Mouse (Mus musculus) CH12.LX (cell line): ENCODE data around the gene Hip1r. TPM values are rescaled to one million over a fixed set of nuclear protein-coding genes. Genes with fewer than 3 reads are reported as not detected.

Experiments used
- DNase-seq: peaks from one replicate; pipeline ENCODE4 v3.0.0-alpha.2; 2013; ENCODE audit errors: extremely low read depth
- H3K27ac ChIP-seq: 2 replicates; pipeline ENCODE4 v1.5.1; 2012; ENCODE audit warnings: low read depth, mild to moderate bottlenecking, control low read depth, moderate library complexity; ENCODE audit not compliant: insufficient read depth
- H3K27me3 ChIP-seq: replicated peaks from 2 replicates; pipeline ENCODE3; 2012; ENCODE audit warnings: inconsistent platforms
- H3K36me3 ChIP-seq, 2 experiments: replicated peaks in 1 of 2; 2 replicates each; pipeline versions ENCODE3 to v1.6.1; 2012; ENCODE audit warnings: inconsistent platforms in 1 of 2, low read length in 1 of 2, mild to moderate bottlenecking in 1 of 2, mixed read lengths in 1 of 2, moderate library complexity in 1 of 2; ENCODE audit not compliant: control insufficient read depth in 1 of 2, insufficient read depth in 1 of 2
- H3K4me1 ChIP-seq, 2 experiments: 2 replicates each; pipeline ENCODE4 v1.6.1; 2012; ENCODE audit warnings: inconsistent platforms in 1 of 2, moderate library complexity in 1 of 2; ENCODE audit not compliant: insufficient read depth in 2 of 2, control insufficient read depth in 1 of 2
- H3K4me2 ChIP-seq: 2 replicates; pipeline ENCODE4 v1.6.1; 2012; ENCODE audit warnings: low read depth, mild to moderate bottlenecking, control low read depth; ENCODE audit not compliant: poor library complexity, insufficient read depth, severe bottlenecking
- H3K4me3 ChIP-seq, 3 experiments: fragments of 150-350 bp in 1 of 3; sonication (generic) in 1 of 3; replicated peaks in 1 of 3; 2 replicates each; pipeline versions ENCODE3 to v1.5.1; 2011 to 2012; ENCODE audit warnings: low read depth in 2 of 3, low read length in 2 of 3, mild to moderate bottlenecking in 2 of 3, moderate library complexity in 2 of 3, control low read depth in 1 of 3, improper control_type of control experiment in 1 of 3, inconsistent platforms in 1 of 3, mixed read lengths in 1 of 3; ENCODE audit not compliant: poor library complexity in 1 of 3
- H3K79me2 ChIP-seq: replicated peaks from 2 replicates; pipeline ENCODE4 v1.6.1; 2012; ENCODE audit warnings: mild to moderate bottlenecking, moderate library complexity; ENCODE audit not compliant: control insufficient read depth, poor library complexity, insufficient read depth, severe bottlenecking; ENCODE audit errors: extremely low read depth
- H3K9ac ChIP-seq: 2 replicates; pipeline ENCODE4 v1.6.1; 2012; ENCODE audit warnings: low read depth, mild to moderate bottlenecking, control low read depth, moderate library complexity; ENCODE audit not compliant: insufficient read depth
- H3K9me3 ChIP-seq: replicated peaks from 2 replicates; pipeline ENCODE3; 2012; ENCODE audit warnings: low read length, inconsistent platforms, mixed read lengths
- BHLHE40 ChIP-seq: IDR thresholded peaks from 2 replicates; pipeline ENCODE4 v1.6.1; 2011; ENCODE audit warnings: mild to moderate bottlenecking, low read depth, low read length, improper control_type of control experiment
- CHD2 ChIP-seq: IDR thresholded peaks from 2 replicates; pipeline ENCODE4 v1.6.1; 2011; ENCODE audit warnings: low read length, improper control_type of control experiment
- CTCF ChIP-seq, 2 experiments: IDR thresholded peaks in 1 of 2; conservative IDR thresholded peaks in 1 of 2; 2 replicates each; pipeline ENCODE4 v1.5.1; 2011 to 2012; ENCODE audit warnings: low read depth in 2 of 2, low read length in 2 of 2, improper control_type of control experiment in 1 of 2, inconsistent platforms in 1 of 2, mild to moderate bottlenecking in 1 of 2, moderate library complexity in 1 of 2
- E2F4 ChIP-seq: IDR thresholded peaks from 2 replicates; pipeline ENCODE4 v1.6.1; 2011; ENCODE audit warnings: low read depth, low read length, improper control_type of control experiment; ENCODE audit not compliant: insufficient replicate concordance
- ELF1 ChIP-seq: IDR thresholded peaks from 2 replicates; pipeline ENCODE4 v1.6.1; 2014; ENCODE audit warnings: low read depth, mild to moderate bottlenecking, inconsistent platforms, low read length, improper control_type of control experiment
- EP300 ChIP-seq: IDR thresholded peaks from 2 replicates; pipeline ENCODE4 v1.6.1; 2011; ENCODE audit warnings: low read length, improper control_type of control experiment
- ETS1 ChIP-seq: conservative IDR thresholded peaks from 2 replicates; pipeline ENCODE4 v1.6.1; 2012; ENCODE audit warnings: low read depth, mild to moderate bottlenecking, inconsistent platforms, low read length, improper control_type of control experiment, moderate library complexity
- GABPA ChIP-seq: IDR thresholded peaks from 2 replicates; pipeline ENCODE4 v1.6.1; 2012; ENCODE audit warnings: low read depth, low read length, improper control_type of control experiment, inconsistent platforms; ENCODE audit not compliant: insufficient replicate concordance
- IRF4 ChIP-seq: IDR thresholded peaks from 2 replicates; pipeline ENCODE4 v1.6.1; 2014; ENCODE audit warnings: low read depth, mild to moderate bottlenecking, inconsistent platforms, low read length, improper control_type of control experiment
- JUN ChIP-seq: IDR thresholded peaks from 2 replicates; pipeline ENCODE4 v1.6.1; 2011; ENCODE audit warnings: low read depth, mild to moderate bottlenecking, low read length, improper control_type of control experiment, moderate library complexity; ENCODE audit not compliant: insufficient read depth
- JUND ChIP-seq: conservative IDR thresholded peaks from 2 replicates; pipeline ENCODE4 v1.6.1; 2011; ENCODE audit warnings: low read depth, low read length, improper control_type of control experiment
- MAFK ChIP-seq: IDR thresholded peaks from 2 replicates; pipeline ENCODE4 v1.6.1; 2011; ENCODE audit warnings: low read length, improper control_type of control experiment; ENCODE audit not compliant: insufficient replicate concordance
- MAZ ChIP-seq: IDR thresholded peaks from 2 replicates; pipeline ENCODE4 v1.6.1; 2012; ENCODE audit warnings: low read depth, mild to moderate bottlenecking, inconsistent platforms, low read length, improper control_type of control experiment, moderate library complexity
- MEF2A ChIP-seq: IDR thresholded peaks from 2 replicates; pipeline ENCODE4 v1.6.1; 2014; ENCODE audit warnings: low read depth, mild to moderate bottlenecking, inconsistent platforms, low read length, improper control_type of control experiment, borderline replicate concordance
- MXI1 ChIP-seq: IDR thresholded peaks from 2 replicates; pipeline ENCODE4 v1.6.1; 2011; ENCODE audit warnings: mild to moderate bottlenecking, low read depth, low read length, improper control_type of control experiment
- POLR2AphosphoS2 ChIP-seq: IDR thresholded peaks from 2 replicates; pipeline ENCODE4 v1.6.1; 2011; ENCODE audit warnings: low read depth, low read length, improper control_type of control experiment
- RAD21 ChIP-seq: IDR thresholded peaks from 2 replicates; pipeline ENCODE4 v1.6.1; 2011; ENCODE audit warnings: low read depth, mild to moderate bottlenecking, low read length, improper control_type of control experiment, moderate library complexity
- SMC3 ChIP-seq: IDR thresholded peaks from 2 replicates; pipeline ENCODE4 v1.6.1; 2011; ENCODE audit warnings: low read depth, low read length, improper control_type of control experiment
- TCF12 ChIP-seq: IDR thresholded peaks from 2 replicates; pipeline ENCODE4 v1.6.1; 2014; ENCODE audit warnings: low read depth, mild to moderate bottlenecking, inconsistent platforms, low read length, improper control_type of control experiment
- UBTF ChIP-seq: IDR thresholded peaks from 2 replicates; pipeline ENCODE4 v1.6.1; 2012; ENCODE audit warnings: low read depth, mild to moderate bottlenecking, inconsistent platforms, low read length, improper control_type of control experiment, moderate library complexity
- USF1 ChIP-seq: IDR thresholded peaks from 2 replicates; pipeline ENCODE4 v1.6.1; 2014; ENCODE audit warnings: low read depth, mild to moderate bottlenecking, inconsistent platforms, low read length, improper control_type of control experiment
- ZC3H11A ChIP-seq: IDR thresholded peaks from 2 replicates; pipeline ENCODE4 v1.6.1; 2012; ENCODE audit warnings: low read depth, mild to moderate bottlenecking, inconsistent platforms, low read length, improper control_type of control experiment
- dilution Hi-C: fragments of 300-500 bp; cut with MboI; formaldehyde crosslinking; loops from 2 replicates; pipeline ENCODE4 v1.14.3; 2020; ENCODE audit warnings: low sequenced_read_pairs; ENCODE audit not compliant: extremely low pct_unique_long_range_greater_than_20kb, extremely low pct_ligation_motif_present
- in situ Hi-C: fragments of 300-500 bp; cut with MboI; formaldehyde crosslinking; loops from 3 replicates; pipeline ENCODE4 v1.14.3; 2019; ENCODE audit warnings: low sequenced_read_pairs, low pct_ligation_motif_present, low pct_unique_long_range_greater_than_20kb, mixed read lengths
- polyA plus RNA-seq: library from polyadenylated mRNA; unstranded; fragments of >175 nt; gene quantifications from 2 replicates; pipeline ENCODE4 v1.2.1, GENCODE M21; 2012; ENCODE audit warnings: low read depth; ENCODE audit not compliant: insufficient read length
- total RNA-seq, 2 experiments: library from RNA; depleted of rRNA; stranded (reverse); fragments of 300-350 nt in 1 of 2; fragments of >200 nt in 1 of 2; gene quantifications; 2 replicates each; pipeline ENCODE4 v1.2.3; 2012 to 2014

The Hip1r gene
- total and polyA plus RNA-seq, 3 experiments, result 26.1 to 49.8 (median 44.7) TPM

GRCm38 (mm10) chr5:124011927-124012326 lies 38.5 kb downstream of the Hip1r start:
- Histone ChIP-seq H3K27ac (no peak overlapping the region), H3K4me1 (peaks cover 42 to 80% of the 10 kb centered on the region in 2 experiments), H3K9me3 (no peaks in the 10 kb centered on the region), H3K36me3 (peaks cover 25 to 43% of the 10 kb centered on the region in 2 experiments), H3K4me3 (no peak overlapping the region)
- TF ChIP-seq SMC3 (no peak), CTCF (conservative IDR thresholded peaks at IDR 0.05 in 1 of 2, IDR thresholded peaks at IDR 0.05 in 1 of 2; ENCODE audit: low read depth in 2 of 2, low read length in 2 of 2) (no peak), ELF1 (no peak), MAZ (no peak), MAFK (no peak), ZC3H11A (no peak), E2F4 (no peak), UBTF (no peak), BHLHE40 (no peak)
- TF ChIP-seq, all 38 proteins: peak for 0
- in situ Hi-C loops (no loop called here), dilution Hi-C loops (no loop called here)
- no peak overlapping the region for H3K9ac ChIP-seq
- no peaks in the 10 kb centered on the region for H3K27me3 ChIP-seq
- no peak for DNase-seq
- H3K4me2 ChIP-seq, result peak overlapping the region; percentile 23; the same call in 1 of the 2 replicates
- peaks cover 8% of the 10 kb centered on the region for H3K79me2 ChIP-seq

GRCm38 (mm10) chr5:124012885-124013284 lies 39.5 kb downstream of the Hip1r start:
- peak; percentile 88 for DNase-seq
- no peaks in the 10 kb centered on the region for H3K27me3 ChIP-seq
- peaks cover 18 to 41% of the 10 kb centered on the region in 2 experiments for H3K36me3 ChIP-seq
- peaks cover 8% of the 10 kb centered on the region for H3K79me2 ChIP-seq
- H3K4me2 ChIP-seq, result peak overlapping the region; percentile 90; the same call in 1 of the 2 replicates
- H3K9ac ChIP-seq, result no peak overlapping the region
- peak overlapping the region; percentile 79 for H3K27ac ChIP-seq
- peaks cover 43 to 80% of the 10 kb centered on the region in 2 experiments for H3K4me1 ChIP-seq
- peak overlapping the region in 1 of 3 experiments; percentile 26 for H3K4me3 ChIP-seq
- no peaks in the 10 kb centered on the region for H3K9me3 ChIP-seq
- dilution Hi-C loops (no loop called here), in situ Hi-C loops (no loop called here)
- no peak for TF ChIP-seq UBTF
- TF ChIP-seq CHD2, result peak; percentile 64; the same call in 1 of the 2 replicates
- no peak for TF ChIP-seq GABPA
- TF ChIP-seq E2F4, result no peak
- peak; percentile 55 for TF ChIP-seq JUN
- 0 out of 2 replicates have a peak, but pooled peaks have one; percentile 32 for TF ChIP-seq JUND
- peak; percentile 69; the same call in 1 of the 2 replicates for TF ChIP-seq EP300
- TF ChIP-seq TCF12, result peak; percentile 60
- TF ChIP-seq POLR2AphosphoS2, result no peak
- peak; percentile 94 for TF ChIP-seq IRF4
- TF ChIP-seq RAD21, result peak; percentile 20
- peak in 1 of 2 experiments; percentile 41; a peak in 2 of 4 replicates for TF ChIP-seq CTCF (conservative IDR thresholded peaks at IDR 0.05 in 1 of 2, IDR thresholded peaks at IDR 0.05 in 1 of 2; ENCODE audit: low read depth in 2 of 2, low read length in 2 of 2)
- peak; percentile 94 for TF ChIP-seq BHLHE40
- no peak for TF ChIP-seq MXI1
- TF ChIP-seq MEF2A, result peak; percentile 55; the same call in 1 of the 2 replicates
- peak; percentile 76; the same call in 1 of the 2 replicates for TF ChIP-seq ETS1
- no peak for TF ChIP-seq USF1
- TF ChIP-seq SMC3, result peak; percentile 41
